Mouse (Mus musculus) lung, embryonic 14.5 days (tissue): Measurements from ENCODE around the gene Golt1a. TPM values are rescaled to one million over a fixed set of nuclear protein-coding genes. Genes with fewer than 3 reads are reported as not detected.

Experiments
- ATAC-seq: fragments of 200-750 bp; cut with Nextera tagmentation; 2 replicates; pipeline ENCODE4 v1.8.0; 2017; ENCODE audit warnings: mild to moderate bottlenecking, moderate TSS enrichment, moderate library complexity; ENCODE audit not compliant: insufficient read depth
- DNase-seq: peaks from one replicate; pipeline ENCODE4 v3.0.0-alpha.2; 2015
- H3K27ac ChIP-seq: fragments of 300-500 bp; sonication (generic); 2 replicates; pipeline ENCODE4 v1.5.1; 2014; ENCODE audit warnings: low read depth, mild to moderate bottlenecking, moderate library complexity
- H3K27me3 ChIP-seq: fragments of 300-500 bp; sonication (generic); 2 replicates; pipeline ENCODE4 v1.6.1; 2014; ENCODE audit warnings: low read length, control low read depth; ENCODE audit not compliant: insufficient read depth
- H3K36me3 ChIP-seq: fragments of 300-500 bp; sonication (generic); 2 replicates; pipeline ENCODE4 v1.6.1; 2014; ENCODE audit warnings: control low read depth; ENCODE audit not compliant: insufficient read depth
- H3K4me1 ChIP-seq: fragments of 300-500 bp; sonication (generic); 2 replicates; pipeline ENCODE4 v1.6.1; 2014; ENCODE audit warnings: antibody characterized with exemption, control low read depth; ENCODE audit not compliant: insufficient read depth
- H3K4me2 ChIP-seq: fragments of 300-500 bp; sonication (generic); 2 replicates; pipeline ENCODE4 v1.6.1; 2014; ENCODE audit warnings: mild to moderate bottlenecking
- H3K4me3 ChIP-seq: fragments of 300-500 bp; sonication (generic); 2 replicates; pipeline ENCODE4 v1.5.1; 2014; ENCODE audit warnings: low read depth, low read length
- H3K9ac ChIP-seq: fragments of 300-500 bp; sonication (generic); 2 replicates; pipeline ENCODE4 v1.6.1; 2014
- H3K9me3 ChIP-seq: fragments of 300-500 bp; sonication (generic); 2 replicates; pipeline ENCODE4 v1.6.1; 2016; ENCODE audit warnings: low read depth, low read length, control low read depth
- CTCF ChIP-seq: IDR thresholded peaks from 2 replicates; pipeline ENCODE4 v1.5.1; 2016; ENCODE audit warnings: antibody characterized with exemption, low read depth
- WGBS: fragments of 180-500 bp; shearing (Covaris S2); extraction: QIAGEN DNeasy Blood & Tissue Kit; methylation state at CpG from one replicate; pipeline ENCODE4 v1.1.7; 2014; 5-methylcytosine and 5-hydroxymethylcytosine counted together
- polyA plus RNA-seq: library from polyadenylated mRNA; unstranded; fragments of >200 nt; fragmentation: Nextera tagmentation; extraction: Ambion mirVana; gene quantifications from 2 replicates; pipeline ENCODE4 v1.2.1, GENCODE M21; 2014

Gene Golt1a
- polyA plus RNA-seq, 1 experiment from 2014 or later = 0.55 TPM

DNA sequence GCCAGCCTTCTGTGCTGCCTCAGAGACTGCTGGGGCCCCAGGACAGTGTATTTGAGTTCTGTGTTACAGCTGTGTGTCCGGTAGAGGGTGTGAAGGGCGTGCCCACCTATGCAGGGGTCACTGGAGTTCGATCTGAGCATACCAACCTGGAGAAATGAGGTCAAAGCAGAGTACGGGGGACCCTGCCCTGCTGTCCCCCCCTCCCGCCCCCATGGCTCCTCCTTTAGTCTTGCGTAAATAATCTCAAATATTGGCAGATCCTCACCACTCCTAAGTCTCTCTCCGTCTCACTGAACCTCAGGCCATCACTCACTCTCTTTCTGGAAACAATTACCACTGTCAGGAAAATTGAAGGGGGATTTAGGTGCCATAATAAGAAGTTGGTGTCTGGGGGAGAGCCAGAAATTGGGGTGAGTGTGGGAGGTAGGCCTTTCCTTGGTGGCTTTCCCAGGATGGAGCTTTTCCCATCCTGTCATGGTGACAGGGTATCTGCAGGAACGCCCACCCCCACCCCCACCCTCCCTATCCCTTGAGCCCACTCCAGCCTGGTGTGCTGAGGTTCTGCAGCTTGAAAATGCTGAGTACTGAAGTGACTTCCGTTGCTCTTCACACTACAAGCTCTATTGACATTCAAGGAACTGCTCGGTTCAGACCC is 57.5 kb downstream of the Golt1a start:
- no peak overlapping the region for H3K9ac ChIP-seq
- DNase-seq = no peak
- H3K9me3 ChIP-seq = no peaks in the 10 kb centered on the region
- no peak for ATAC-seq
- no peak for TF ChIP-seq CTCF
- no peaks in the 10 kb centered on the region for H3K36me3 ChIP-seq
- H3K27ac ChIP-seq = no peak overlapping the region
- H3K27me3 ChIP-seq = peaks cover 15% of the 10 kb centered on the region; the same call in 1 of the 2 replicates
- 27% methylated on average over 10 of the region's 10 CpGs for WGBS
- H3K4me3 ChIP-seq = no peak overlapping the region
- peak overlapping the region; percentile 10; the same call in 1 of the 2 replicates for H3K4me2 ChIP-seq
- 0 out of 2 replicates have a peak, but pooled peaks cover 5% of the 10 kb centered on the region for H3K4me1 ChIP-seq

DNA sequence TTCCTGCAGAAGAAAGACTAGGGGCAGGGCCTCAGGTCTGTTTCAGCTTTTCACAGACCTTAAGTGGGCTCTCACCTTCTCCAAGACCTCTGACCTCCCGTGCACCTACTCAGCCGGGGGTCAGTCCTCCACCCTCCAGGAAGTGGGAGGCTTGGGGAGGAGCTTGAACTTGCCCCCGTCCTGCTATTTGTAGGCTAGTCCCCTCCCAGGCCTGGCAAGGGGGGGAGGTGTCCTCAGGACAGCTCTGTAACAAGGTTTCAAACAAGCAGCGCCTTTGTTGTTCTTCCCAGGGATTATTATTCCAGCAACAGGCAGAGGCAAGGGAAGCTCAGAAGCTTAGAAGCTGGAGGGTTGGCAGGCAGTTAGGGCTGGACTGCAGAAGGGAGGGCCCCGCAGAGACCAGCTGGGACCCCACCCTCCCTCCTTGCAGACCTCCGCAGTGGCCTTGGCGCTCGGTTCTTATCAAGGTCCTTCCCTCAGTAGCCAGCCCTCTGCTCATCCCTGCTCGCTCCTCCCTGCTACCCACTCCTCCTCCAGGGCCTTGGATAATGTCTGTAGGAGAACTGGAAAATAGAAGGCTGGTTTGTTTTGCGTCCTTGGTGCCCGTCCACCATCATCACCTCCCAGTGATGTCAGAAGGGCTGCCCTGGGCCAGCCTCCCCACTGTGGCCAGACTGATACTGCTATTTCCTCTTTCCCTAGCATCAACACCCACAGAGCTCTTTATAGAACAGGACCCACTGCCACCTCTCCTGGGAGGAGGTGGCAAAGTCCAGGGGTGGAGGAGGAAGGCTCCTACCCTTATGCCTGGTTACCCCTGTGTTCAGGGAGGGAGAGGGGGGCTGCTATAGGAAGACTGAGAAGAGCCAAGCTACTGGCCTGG is 58.2 kb downstream of the Golt1a start:
- Histone ChIP-seq H3K36me3 (no peaks in the 10 kb centered on the region), H3K9me3 (no peaks in the 10 kb centered on the region), H3K4me2 (peak overlapping the region; percentile 10; the same call in 1 of the 2 replicates), H3K27ac (no peak overlapping the region), H3K4me1 (0 out of 2 replicates have a peak, but pooled peaks cover 5% of the 10 kb centered on the region), H3K4me3 (no peak overlapping the region), H3K27me3 (peaks cover 15% of the 10 kb centered on the region; the same call in 1 of the 2 replicates), H3K9ac (no peak overlapping the region)
- ATAC-seq (no peak), DNase-seq (no peak)
- TF ChIP-seq CTCF = no peak
- 7% methylated on average over 11 of the region's 11 CpGs for WGBS

DNA sequence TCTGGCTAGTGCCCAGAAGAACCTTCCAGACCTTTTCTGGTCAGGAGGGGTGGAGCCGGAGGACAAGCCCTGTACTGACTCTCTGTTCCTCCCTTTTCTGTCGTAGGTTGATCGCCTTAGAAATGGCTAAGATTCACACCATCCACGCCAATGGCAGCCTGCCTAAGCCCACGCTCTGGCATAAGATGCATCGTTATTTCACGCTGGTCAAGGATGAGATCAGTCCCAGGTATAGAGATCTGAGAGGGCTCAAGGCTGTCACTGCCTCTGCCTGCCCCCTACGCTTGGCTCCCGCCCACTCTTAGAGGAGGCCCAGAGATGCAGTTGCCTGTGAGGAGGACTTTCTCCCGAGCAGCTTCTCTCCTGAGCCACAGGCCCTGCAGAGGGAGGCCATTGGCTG is 59.0 kb downstream of the Golt1a start:
- DNase-seq (no peak), ATAC-seq (no peak)
- H3K27ac ChIP-seq = no peak overlapping the region
- H3K9me3 ChIP-seq = no peaks in the 10 kb centered on the region
- H3K4me3 ChIP-seq = no peak overlapping the region
- TF ChIP-seq CTCF = no peak
- 0 out of 2 replicates have a peak, but pooled peaks cover 5% of the 10 kb centered on the region for H3K4me1 ChIP-seq
- H3K36me3 ChIP-seq = no peaks in the 10 kb centered on the region
- peaks cover 15% of the 10 kb centered on the region; the same call in 1 of the 2 replicates for H3K27me3 ChIP-seq
- no peak overlapping the region for H3K9ac ChIP-seq
- no peak overlapping the region for H3K4me2 ChIP-seq
- WGBS = 61% methylated on average over 10 of the region's 10 CpGs

DNA sequence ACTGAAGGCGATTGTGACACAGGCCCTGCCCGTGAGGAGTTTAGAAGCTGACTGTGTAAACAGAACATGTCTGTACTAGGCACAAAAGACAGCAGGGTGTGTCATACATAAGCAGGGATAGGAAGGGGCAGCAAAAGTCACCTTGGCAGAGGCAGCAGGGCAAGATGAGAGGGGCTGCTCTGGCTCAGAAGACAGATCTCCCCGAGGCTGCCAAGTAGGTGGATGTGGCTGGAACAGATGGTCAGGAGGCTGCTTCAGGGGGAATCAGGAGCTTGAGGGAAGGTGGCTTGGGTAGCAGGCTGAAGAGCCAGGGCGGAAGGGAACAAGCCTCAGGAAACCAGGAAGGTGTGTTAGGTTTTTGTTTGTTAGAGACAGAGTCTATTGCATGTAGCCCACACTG is 60.8 kb downstream of the Golt1a start:
- no peak overlapping the region for H3K9ac ChIP-seq
- H3K9me3 ChIP-seq = no peaks in the 10 kb centered on the region
- H3K27me3 ChIP-seq = 0 out of 2 replicates have a peak, but pooled peaks cover 3% of the 10 kb centered on the region

DNA sequence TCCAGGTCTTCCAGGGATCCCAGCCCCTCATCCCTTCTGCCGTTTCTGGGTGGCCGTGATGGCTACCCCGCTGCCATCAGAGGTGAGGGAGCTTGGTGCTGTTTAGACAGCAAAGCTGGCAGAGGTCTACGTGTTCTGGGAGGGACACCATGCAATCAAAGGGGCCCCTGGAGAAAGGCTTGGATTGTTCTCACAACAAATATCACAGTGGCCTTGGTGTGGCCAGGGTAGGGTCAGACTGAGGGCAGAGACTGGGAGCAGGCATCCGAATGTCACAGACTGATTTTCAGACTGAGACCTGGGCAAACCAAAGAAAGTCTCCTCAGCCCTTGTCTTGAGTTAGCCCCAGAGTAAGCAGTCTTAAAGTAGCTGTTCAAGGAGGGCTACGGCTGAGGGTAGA is 61.8 kb downstream of the Golt1a start:
- no peak overlapping the region for H3K27ac ChIP-seq
- TF ChIP-seq CTCF = no peak
- ATAC-seq (no peak), DNase-seq (no peak)
- 73% methylated on average over 6 of the region's 6 CpGs for WGBS
- H3K9me3 ChIP-seq = no peaks in the 10 kb centered on the region
- no peak overlapping the region for H3K4me3 ChIP-seq
- H3K27me3 ChIP-seq = no peaks in the 10 kb centered on the region
- H3K9ac ChIP-seq = no peak overlapping the region
- no peaks in the 10 kb centered on the region for H3K36me3 ChIP-seq
- H3K4me1 ChIP-seq = 0 out of 2 replicates have a peak, but pooled peaks cover 5% of the 10 kb centered on the region
- no peak overlapping the region for H3K4me2 ChIP-seq

More for the DNA sequence above, 60.8 kb downstream of the Golt1a start:
- ATAC-seq = no peak
- no peak for DNase-seq
- Histone ChIP-seq H3K4me1 (0 out of 2 replicates have a peak, but pooled peaks cover 5% of the 10 kb centered on the region), H3K27ac (no peak overlapping the region), H3K4me2 (no peak overlapping the region), H3K4me3 (no peak overlapping the region), H3K36me3 (no peaks in the 10 kb centered on the region)
- TF ChIP-seq CTCF = no peak
- 47% methylated on average over 4 of the region's 4 CpGs for WGBS

DNA sequence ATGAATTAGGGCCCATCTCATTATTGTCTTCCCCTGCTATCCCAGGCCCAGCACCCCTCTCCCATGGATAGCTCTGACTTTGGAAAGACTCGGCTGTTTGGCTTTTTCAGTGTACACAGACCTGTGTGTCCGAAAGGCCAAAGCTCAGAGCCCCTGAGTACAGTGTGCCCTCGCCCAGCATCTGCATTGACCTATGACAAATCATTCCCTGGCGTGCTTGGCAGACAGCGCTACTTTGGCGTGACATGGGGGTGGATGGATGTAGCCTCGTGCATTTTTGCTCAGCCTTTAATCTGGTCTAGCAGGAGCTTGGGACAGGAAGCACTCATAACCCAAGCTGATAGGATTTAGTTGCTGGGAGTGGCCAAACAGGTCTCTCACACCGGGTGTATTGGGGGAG is 62.5 kb downstream of the Golt1a start:
- Histone ChIP-seq H3K27me3 (no peaks in the 10 kb centered on the region), H3K36me3 (no peaks in the 10 kb centered on the region), H3K27ac (no peak overlapping the region), H3K4me2 (no peak overlapping the region), H3K4me1 (0 out of 2 replicates have a peak, but pooled peaks cover 5% of the 10 kb centered on the region), H3K9me3 (no peaks in the 10 kb centered on the region), H3K9ac (no peak overlapping the region), H3K4me3 (no peak overlapping the region)
- DNase-seq (no peak), ATAC-seq (no peak)
- no peak for TF ChIP-seq CTCF
- 44% methylated on average over 8 of the region's 8 CpGs for WGBS

Other genes with a start within 250 kb of the Golt1a start
- gene Ppp1r15b, start 178.7 kb upstream of the Golt1a start, polyA plus RNA-seq = 51.4 and 54.3 TPM in 2 replicates
- gene Plekha6, start 145.6 kb upstream of the Golt1a start, polyA plus RNA-seq = 6.7 and 10.2 TPM in 2 replicates
- 6.6 and 7.1 TPM in 2 replicates for gene Kiss1, start 12.1 kb downstream of the Golt1a start, polyA plus RNA-seq
- 0.80 and 0.86 TPM in 2 replicates for gene Ren1, start 40.7 kb downstream of the Golt1a start, polyA plus RNA-seq
- 2.8 and 3.7 TPM in 2 replicates for gene Etnk2, start 53.8 kb downstream of the Golt1a start, polyA plus RNA-seq
- 7.8 and 9.4 TPM in 2 replicates for gene Sox13, start 114.6 kb downstream of the Golt1a start, polyA plus RNA-seq